Mouse (Mus musculus): ENCODE measurements around the gene Kdm4a. TPM values are rescaled to one million over a fixed set of nuclear protein-coding genes. Genes with fewer than 3 reads are reported as not detected.
A peak's percentile ranks its signal among the peaks of the same experiment; 100 is the strongest.

Kdm4a gene
- polyA plus RNA-seq, 2 experiments from 2014 or later, result 4.3 to 14.3 TPM

DNA sequence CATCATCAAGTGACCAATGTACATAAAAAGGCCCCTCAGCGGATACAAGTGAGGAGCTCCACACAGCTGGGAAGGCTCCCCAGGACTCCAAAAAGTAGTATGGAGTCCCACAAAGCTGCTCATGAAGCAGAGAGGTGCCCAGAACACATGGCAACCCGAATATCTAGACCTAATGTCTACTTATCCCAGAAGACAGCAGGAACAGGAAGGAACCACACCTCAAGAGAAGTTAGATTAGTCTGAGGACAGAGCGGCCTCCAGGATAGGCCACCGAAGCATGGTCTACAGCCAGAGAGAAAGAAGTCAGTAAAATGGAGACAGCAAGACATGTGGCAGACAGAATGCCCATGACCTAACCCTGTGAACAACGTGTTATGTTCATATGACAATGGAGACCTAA, 25.0 kb downstream of the Kdm4a start:
- ATAC-seq, result no peak

DNA sequence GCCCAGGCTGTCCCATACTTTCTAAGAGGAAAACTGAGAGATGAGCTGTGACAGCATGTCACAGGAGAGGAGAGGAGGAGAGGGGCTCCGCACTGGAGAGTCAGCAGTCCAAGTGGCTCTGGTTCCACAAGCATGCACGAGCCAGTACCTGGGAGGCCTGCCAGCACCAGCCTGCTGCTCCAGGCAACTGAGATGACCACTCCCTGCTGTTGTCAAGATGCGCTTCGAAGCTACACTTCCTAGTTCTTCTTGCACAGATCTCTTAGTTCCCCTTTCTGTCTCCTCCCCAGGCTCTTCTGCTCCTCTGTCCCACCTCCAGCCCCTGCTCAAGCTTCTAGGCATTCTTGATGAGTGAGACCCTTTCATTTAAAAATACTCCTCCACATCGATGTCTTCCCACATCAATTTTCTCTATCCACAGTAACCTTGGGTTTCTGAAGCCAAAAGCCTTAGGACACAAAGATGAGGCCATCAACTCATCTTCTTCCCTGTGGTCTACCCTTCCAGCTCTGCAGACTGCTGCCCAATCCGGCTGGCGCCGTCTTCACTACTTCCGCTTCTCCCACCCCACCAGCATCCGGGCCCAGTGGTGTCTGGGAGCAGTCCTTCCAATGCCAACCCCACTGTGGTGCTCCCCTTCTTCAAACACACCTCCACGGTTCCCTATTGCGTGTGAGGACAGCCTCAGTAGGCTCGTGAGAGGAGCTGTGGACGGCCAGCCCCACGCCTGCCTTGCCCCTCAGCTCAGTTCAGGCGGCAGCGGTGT, 27.6 kb downstream of the Kdm4a start:
- no peak for ATAC-seq

- ATAC-seq, result no peak
These were observed 29.0 kb downstream of the Kdm4a start for GRCm38 (mm10) chr4:118150804-118151203.

DNA sequence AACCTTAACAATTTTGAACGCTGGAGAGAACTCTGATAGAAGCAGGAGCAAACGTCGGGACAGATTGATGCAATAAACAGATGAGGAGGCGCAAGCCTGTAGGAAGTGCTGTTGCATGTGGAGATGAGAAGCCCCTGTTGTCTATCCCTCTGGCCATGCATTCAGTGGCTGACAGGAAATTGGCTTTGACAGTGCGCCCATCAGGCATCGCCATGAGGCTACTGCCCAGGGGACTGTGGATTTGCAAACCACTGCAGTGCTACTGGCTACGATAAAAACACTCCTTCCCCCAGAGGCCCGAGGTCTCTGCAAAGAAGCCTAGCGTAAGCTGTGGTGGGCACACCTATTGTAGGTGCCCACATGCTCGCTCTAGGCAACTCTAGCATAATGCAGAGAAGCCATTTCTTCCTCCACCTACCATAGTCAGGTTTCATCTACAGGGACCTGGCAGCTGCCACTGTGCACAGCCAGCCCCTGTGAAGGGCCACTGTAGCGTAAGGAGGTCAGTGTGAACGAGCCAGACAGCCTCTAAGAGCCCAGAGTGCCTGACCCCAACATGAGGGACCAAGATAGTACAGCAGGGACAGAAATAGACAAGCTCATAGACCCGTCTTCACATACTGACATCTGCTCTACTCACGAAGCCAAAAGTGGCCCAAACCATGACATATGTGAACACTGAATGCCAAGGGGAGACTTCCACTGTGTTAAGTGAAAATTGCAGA, 29.7 kb downstream of the Kdm4a start:
- ATAC-seq, result no peak

- ATAC-seq, result no peak
These were observed 30.7 kb downstream of the Kdm4a start for GRCm38 (mm10) chr4:118149055-118149576.

DNA sequence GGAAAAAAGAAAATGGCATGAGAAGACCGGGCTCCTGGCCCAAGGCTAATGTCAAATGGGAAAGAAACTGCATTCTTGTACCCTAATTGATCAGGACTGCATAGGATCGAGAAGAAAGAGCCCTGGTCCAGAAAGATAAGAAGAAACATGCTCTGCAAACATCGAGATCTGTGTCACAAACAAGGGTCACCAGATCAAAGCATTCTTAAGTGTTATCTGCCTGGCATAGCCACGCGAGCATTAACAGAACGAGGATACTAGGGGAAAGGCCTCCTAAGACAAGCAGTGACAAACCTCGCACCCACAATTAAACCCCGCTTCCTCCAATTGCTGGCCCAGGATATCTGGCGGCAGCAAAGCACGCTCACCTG, 31.5 kb downstream of the Kdm4a start:
- ATAC-seq, result no peak

GRCm38 (mm10) chr4:118147547-118148316, 32.1 kb downstream of the Kdm4a start:
- no peak for ATAC-seq

GRCm38 (mm10) chr4:118147090-118147489, 32.8 kb downstream of the Kdm4a start:
- ATAC-seq, result no peak

DNA sequence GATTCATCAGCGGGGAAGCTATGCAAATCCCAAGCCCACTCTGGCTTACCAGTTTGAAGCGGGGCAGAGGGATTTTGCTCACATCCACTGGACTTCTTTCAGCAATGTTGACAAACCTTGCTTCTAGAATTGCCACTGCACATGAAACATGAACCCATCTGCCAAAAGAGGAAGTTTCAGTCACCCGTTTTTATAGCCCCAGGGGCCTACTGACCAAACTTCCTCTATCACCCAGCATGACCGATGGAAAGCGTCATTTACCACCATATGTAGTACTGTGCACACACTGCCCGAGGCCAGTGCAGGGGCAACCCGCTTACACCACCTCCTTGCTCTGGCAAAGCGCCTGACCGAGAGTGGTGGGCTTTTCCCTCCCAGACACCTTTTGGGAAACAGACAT, 35.5 kb downstream of the Kdm4a start:
- ATAC-seq, result no peak

DNA sequence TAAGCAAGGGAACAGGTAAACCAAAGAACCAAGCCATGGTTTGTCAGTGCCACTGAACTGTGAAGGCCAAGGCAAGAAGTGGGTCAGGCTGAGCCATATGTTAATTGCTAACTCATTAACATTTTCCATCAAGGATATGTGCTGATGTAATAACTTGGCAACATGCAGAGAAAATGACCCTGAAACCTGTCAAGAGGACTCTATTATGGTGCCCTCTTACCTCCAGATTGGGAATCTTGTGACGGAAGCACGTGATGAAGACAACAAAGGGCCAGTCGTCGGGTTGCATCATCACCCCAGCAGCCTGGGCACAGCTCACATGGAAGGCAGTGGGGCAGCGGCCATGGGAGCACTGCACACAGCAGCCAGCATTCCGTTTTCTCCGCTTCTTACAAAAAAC, 36.2 kb downstream of the Kdm4a start:
- ATAC-seq, result no peak

- ATAC-seq, result no peak
These were observed 38.3 kb downstream of the Kdm4a start for GRCm38 (mm10) chr4:118141511-118141910.

DNA sequence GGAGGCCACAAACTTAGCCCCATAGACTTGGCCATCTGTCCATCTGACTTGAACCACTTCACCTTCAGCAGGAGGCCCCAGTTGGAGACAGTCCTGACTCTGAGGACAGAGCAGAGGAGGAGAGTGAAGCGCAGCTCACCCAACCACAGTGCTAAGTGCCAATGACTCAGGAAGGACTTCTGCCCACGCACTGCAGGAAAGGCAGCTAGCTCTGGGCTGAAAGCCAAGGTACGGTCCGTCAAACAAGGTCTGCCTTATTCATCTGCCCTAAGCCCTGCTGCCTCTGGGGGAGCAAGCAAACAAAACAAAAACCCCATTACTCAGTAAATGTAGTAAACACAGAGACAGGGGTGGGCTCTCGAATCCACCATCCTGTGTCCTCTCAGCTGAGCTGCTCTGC, 41.0 kb downstream of the Kdm4a start:
- ATAC-seq, result peak; percentile 33

- ATAC-seq, result no peak
These were observed 42.0 kb downstream of the Kdm4a start for GRCm38 (mm10) chr4:118137857-118138256.

GRCm38 (mm10) chr4:118137311-118137710, 42.5 kb downstream of the Kdm4a start:
- no peak for ATAC-seq

- no peak for ATAC-seq
These were observed 44.4 kb downstream of the Kdm4a start for GRCm38 (mm10) chr4:118135414-118135813.

DNA sequence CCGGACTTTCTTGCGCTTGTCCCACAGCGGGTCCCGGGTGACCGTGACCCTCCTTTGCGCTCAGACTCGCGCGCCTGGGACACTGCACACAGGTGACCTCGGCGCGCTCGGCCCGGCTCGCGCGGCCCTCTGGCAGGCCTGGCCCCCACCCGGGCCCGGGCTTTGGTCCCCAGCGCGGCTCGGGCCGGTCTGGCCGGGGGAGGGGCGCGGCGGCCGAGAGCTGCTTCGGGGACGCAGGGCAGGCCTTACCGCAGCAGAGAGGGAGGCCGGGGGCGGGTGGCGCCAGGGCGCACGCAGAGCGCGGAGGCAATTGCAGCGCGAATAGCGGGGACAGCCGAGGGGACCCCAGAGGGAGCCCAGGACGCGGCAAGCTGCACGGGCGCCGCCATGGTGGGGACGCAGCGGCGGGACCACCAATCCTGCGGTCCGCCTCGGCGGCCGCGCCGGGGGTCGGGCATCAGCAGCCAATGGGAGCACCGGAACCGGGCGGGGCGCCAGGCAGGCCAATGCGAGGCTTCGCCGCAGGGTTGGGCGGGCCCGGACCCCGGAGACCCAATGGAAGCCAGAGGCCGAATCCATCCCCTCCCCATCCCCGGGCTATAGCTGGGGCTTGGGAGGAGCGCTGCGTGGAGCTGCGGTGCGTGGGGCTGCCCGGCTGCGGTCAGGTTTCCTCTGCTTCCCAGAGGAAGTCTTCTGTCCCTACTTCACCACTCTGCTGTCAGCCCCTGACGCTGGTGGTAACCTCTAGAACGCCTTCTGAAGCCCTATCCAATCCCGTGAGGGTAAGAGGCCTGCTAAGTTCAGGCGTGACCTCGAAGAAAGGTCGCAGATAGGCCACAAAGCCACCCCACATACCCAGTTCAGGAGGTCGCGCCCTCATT, 45.1 kb downstream of the Kdm4a start, which contains the start of gene St3gal3:
Gene St3gal3, minus strand, starts transcription at position 430 of the 881 bp plus-strand sequence.
- ATAC-seq, result peak; percentile 90

DNA sequence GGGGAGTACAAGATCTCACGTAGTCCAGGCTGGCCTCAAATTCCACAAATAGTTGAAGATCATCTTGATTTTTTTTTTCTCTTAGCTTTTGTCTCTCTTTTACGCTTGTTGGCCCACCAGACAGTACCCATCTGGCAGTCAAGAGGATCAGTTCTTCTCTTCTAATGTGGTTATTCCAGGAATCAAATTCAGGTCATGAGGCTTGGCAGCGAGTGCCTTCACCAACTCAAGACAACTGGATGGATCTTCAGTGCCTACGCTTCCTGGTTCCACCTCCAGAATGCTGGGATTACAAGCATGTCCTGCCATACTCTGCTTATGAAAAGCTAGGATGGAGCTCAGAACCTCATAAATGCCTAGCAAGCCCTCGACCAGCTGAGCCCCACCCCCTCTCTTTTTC, 48.5 kb downstream of the Kdm4a start:
- ATAC-seq, result no peak

DNA sequence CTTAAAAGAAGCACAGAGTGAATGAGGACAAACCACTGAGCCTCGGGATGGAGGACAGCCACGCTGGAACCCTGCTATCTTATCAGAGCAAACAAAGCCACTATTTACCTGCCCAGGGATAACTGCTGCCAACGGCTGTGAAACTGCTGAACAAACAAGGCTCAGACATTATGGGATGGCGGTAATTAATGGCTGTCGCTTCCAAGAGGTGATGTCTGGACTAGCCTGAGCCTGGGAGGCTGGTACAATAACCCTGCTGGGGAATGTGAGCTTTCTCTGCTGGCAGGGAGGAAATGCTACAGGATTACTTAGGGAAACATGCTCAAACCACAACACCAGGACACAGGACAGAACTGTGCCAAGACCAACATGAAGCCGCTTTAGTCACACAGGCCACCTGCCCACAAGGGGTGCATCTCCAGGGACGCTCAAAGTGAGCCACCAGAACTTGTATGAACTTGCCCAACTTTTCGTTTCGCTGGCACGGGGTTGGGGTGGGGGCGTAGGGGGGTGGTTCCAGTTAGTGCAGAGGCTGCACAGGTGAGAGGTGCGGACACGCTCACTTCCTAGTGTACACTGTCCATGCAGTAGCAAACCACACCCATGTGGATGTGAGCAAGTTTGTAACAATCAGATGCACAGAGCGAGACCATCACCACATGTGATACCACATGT, 56.7 kb downstream of the Kdm4a start:
- no peak for ATAC-seq

- ATAC-seq, result no peak
These were observed 57.8 kb downstream of the Kdm4a start for GRCm38 (mm10) chr4:118122078-118122477.

DNA sequence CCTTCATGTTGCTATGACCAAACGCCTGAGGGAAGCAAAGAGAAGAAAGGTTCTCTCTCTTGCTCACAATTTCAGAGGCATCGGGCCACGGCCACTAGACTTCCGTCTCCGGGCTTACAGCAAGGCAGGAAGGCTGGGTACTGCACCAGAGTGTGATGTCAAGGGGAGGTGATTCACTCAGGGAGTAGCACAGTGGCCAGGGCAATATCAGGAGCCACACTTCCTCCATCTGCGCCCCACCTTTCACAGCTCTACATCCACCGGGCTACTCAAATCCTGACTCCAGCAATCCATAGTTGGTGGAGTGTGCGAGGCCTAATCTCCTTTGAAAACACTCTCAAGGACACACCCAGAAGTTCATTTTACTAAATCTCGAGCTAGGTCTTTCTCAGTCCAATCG, 62.3 kb downstream of the Kdm4a start:
- ATAC-seq, result no peak

GRCm38 (mm10) chr4:118116098-118116497, 63.7 kb downstream of the Kdm4a start:
- ATAC-seq, result no peak

DNA sequence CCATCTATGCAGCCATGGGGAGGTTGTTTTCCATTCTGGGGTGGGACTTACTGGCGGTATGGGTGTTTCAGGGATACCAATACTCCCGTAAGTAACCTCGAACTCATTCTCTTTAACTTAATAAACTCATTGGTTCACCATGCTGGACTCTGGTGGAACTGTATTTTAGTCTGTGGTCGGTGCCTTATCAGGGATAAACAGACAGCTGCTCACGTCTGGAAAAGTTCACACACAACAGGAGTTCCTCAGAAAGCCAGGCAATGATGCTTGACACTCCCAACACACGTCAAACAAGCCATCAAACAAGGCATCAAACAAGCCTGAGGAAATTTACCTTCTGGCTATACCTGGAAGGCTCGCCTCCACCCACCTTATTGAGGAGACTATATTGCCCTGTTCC, 64.7 kb downstream of the Kdm4a start:
- no peak for ATAC-seq

Data from CD4-positive, CD25-positive, alpha-beta regulatory T cell, adult 4 months (primary cell).